Mouse (Mus musculus): ENCODE results near the gene Fgf23. TPM values are rescaled to one million over a fixed set of nuclear protein-coding genes. Genes with fewer than 3 reads are reported as not detected.
A peak's percentile ranks its signal among the peaks of the same experiment; 100 is the strongest.

Fgf23 gene
- polyA plus RNA-seq (2015; fragmentation: Nextera tagmentation; extraction: Ambion mirVana) = 0.23 and 0.31 TPM in 2 replicates

DNA sequence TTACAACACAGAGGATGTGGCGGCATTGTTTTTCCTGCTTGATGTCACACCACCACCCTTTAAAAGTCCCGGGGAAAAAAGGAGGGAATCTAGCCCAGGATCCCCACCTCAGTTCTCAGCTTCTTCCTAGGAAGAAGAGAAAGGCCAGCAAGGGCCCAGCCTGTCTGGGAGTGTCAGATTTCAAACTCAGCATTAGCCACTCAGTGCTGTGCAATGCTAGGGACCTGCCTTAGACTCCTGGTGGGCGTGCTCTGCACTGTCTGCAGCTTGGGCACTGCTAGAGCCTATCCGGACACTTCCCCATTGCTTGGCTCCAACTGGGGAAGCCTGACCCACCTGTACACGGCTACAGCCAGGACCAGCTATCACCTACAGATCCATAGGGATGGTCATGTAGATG lies at the start of gene Fgf23:
Gene Fgf23, plus strand, starts transcription at position 86 of the 400 bp plus-strand sequence.
- Histone ChIP-seq H3K9me3 (no peaks in the 10 kb centered on the region), H3K4me3 (no peak within 1 kb of the TSS), H3K36me3 (no peaks in the 10 kb centered on the region), H3K9ac (peak within 1 kb of the TSS; percentile 65; the same call in 1 of the 2 replicates), H3K4me1 (peaks cover 16% of the 10 kb centered on the region), H3K27me3 (replicated peaks) (peaks cover 2% of the 10 kb centered on the region; the same call in 1 of the 2 replicates), H3K4me2 (peak within 1 kb of the TSS; percentile 47), H3K27ac (replicated peaks) (no peak within 1 kb of the TSS)
- ATAC-seq (ENCODE audit: extremely low read depth, insufficient number of reproducible peaks, low FRiP score, low TSS enrichment) = no peak
- WGBS = 12% methylated on average over 5 of the region's 5 CpGs

DNA sequence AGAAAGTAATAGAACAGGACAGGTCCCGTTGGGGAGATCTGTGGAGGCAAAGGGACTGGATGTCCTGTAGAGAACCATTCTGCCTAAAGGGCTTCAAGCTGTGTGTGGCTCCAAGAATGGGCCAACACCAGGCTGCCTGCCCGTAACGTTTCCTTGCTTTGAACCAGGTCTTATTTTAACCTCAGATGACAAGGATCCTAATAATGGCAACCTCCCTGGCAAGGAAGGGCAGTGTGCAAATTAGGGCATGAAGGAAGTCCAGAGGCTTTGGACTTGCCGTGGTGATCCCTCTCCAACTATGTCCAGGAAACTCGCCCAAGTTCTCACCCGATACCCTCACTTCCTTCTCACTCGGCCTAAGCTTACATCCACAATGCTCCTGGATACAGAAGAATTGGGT lies 47.9 kb upstream of the Fgf23 start:
- no peak overlapping the region for H3K4me2 ChIP-seq
- no peaks in the 10 kb centered on the region for H3K36me3 ChIP-seq
- no peaks in the 10 kb centered on the region for H3K9me3 ChIP-seq
- peaks cover 23% of the 10 kb centered on the region for H3K27me3 ChIP-seq (replicated peaks)
- no peak overlapping the region for H3K27ac ChIP-seq (replicated peaks)
- no peak for ATAC-seq (ENCODE audit: extremely low read depth, insufficient number of reproducible peaks, low FRiP score, low TSS enrichment)
- peaks cover 15% of the 10 kb centered on the region for H3K4me1 ChIP-seq
- 55% methylated on average over 7 of the region's 7 CpGs for WGBS
- H3K9ac ChIP-seq = no peak overlapping the region
- no peak overlapping the region for H3K4me3 ChIP-seq

DNA sequence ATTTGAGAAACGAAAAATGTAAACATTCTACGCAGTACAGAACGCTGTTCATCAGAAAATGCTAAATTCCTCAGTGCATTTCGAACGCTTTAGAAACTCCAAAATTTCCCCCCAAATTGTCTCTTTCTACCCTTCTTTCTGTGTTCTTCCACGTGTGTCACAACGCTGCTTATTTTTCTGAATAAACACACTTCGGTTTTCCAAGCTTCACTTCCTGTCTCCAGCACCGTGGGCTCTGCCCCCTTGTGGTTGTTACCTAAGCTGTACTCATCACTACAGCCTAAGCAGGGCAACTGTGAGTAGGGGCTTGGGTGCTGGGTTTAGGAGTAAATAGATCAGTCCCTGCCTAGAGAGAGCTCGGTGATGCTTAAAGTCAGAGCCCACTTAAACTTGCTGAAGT lies 37.9 kb upstream of the Fgf23 start:
- Histone ChIP-seq H3K4me1 (no peaks in the 10 kb centered on the region), H3K36me3 (no peaks in the 10 kb centered on the region), H3K27ac (replicated peaks) (no peak overlapping the region), H3K27me3 (replicated peaks) (no peaks in the 10 kb centered on the region), H3K9ac (peak overlapping the region; percentile 57; the same call in 1 of the 2 replicates), H3K4me2 (peak overlapping the region; percentile 64), H3K9me3 (no peaks in the 10 kb centered on the region), H3K4me3 (peak overlapping the region; percentile 44)
- no peak for ATAC-seq (ENCODE audit: extremely low read depth, insufficient number of reproducible peaks, low FRiP score, low TSS enrichment)
- 29% methylated on average over 10 of the region's 10 CpGs for WGBS

DNA sequence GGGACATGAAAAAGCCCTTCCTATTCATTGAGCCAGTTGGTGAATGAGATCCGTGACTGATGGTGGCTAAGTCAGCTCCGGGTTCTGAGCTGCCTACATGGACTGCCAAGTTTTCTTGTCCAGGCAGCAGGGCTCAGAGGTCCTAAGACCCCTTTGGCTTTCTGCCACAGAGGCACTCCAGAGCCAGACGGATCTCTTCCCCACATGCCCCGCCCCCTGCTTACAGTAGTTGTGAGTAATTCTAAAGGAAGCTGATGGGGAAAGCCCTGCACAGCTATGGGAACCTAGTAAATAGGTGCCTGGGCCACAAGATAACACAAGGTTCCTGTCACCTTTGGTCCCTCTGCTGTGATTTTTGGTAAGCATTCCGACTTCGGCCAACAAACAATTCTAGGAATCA lies 27.8 kb upstream of the Fgf23 start:
- ATAC-seq (ENCODE audit: extremely low read depth, insufficient number of reproducible peaks, low FRiP score, low TSS enrichment) = no peak
- no peak overlapping the region for H3K27ac ChIP-seq (replicated peaks)
- H3K4me1 ChIP-seq = peaks cover 11% of the 10 kb centered on the region
- H3K9ac ChIP-seq = peak overlapping the region; percentile 7; the same call in 1 of the 2 replicates
- WGBS = 33% methylated on average over 6 of the region's 6 CpGs
- no peaks in the 10 kb centered on the region for H3K9me3 ChIP-seq
- H3K4me3 ChIP-seq = no peak overlapping the region
- no peaks in the 10 kb centered on the region for H3K36me3 ChIP-seq
- no peak overlapping the region for H3K4me2 ChIP-seq
- H3K27me3 ChIP-seq (replicated peaks) = no peaks in the 10 kb centered on the region

DNA sequence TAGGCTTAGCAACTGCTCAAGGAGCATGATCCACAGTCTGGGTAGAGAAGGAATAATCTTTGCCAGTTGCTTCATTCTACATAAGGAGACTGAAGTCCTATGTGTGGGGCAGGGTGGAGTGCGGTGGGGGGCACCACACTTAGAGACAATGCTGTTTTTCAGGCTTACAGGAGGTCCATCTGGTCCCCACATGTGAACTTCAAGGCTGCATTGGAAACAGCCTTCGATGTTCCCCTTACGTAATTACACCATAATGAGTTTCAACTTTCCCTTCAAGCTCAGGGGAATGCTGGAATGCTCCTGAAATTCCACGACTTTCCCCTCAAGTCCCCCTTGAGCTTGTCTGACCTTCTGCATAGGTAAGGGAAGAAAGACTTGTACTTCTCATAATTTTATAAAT lies 21.9 kb upstream of the Fgf23 start:
- H3K9me3 ChIP-seq = no peaks in the 10 kb centered on the region

DNA sequence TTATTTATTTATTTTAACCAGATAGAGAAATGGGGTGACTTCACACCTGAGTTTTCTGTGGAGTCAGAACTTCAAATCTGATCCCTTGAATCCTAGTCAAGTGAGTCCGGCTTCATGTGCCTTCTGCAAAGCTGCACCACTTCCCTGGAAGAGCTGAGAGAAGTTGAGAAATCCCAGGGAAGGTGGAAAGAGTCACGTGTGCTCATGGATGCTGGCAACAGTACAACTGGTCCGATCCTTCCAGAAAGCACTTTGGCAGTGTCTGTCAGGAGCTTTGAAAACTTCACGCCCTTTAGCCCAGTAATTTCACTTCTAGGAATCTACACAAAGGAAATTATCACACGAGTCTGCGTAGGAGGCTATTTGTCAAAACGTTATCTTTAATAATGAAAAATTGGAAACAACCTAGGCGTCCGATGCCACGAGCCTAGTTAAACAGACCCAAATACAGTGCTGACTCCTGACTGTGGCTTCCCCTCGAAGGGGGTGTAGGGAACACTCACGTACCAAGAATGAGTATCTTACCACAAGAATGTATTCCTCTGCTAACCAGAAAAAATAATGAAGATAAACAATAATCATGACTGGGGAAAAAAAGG lies 15.6 kb upstream of the Fgf23 start:
- WGBS = 59% methylated on average over 12 of the region's 12 CpGs
- H3K4me1 ChIP-seq = no peaks in the 10 kb centered on the region
- H3K27me3 ChIP-seq (replicated peaks) = no peaks in the 10 kb centered on the region
- no peak overlapping the region for H3K4me2 ChIP-seq
- no peak overlapping the region for H3K9ac ChIP-seq
- no peak overlapping the region for H3K27ac ChIP-seq (replicated peaks)
- H3K9me3 ChIP-seq = no peaks in the 10 kb centered on the region
- no peak for ATAC-seq (ENCODE audit: extremely low read depth, insufficient number of reproducible peaks, low FRiP score, low TSS enrichment)
- no peak overlapping the region for H3K4me3 ChIP-seq
- H3K36me3 ChIP-seq = no peaks in the 10 kb centered on the region

More for the DNA sequence above, 21.9 kb upstream of the Fgf23 start:
- Histone ChIP-seq H3K4me1 (no peaks in the 10 kb centered on the region), H3K4me3 (no peak overlapping the region), H3K27me3 (replicated peaks) (no peaks in the 10 kb centered on the region), H3K27ac (replicated peaks) (no peak overlapping the region), H3K9ac (no peak overlapping the region), H3K36me3 (no peaks in the 10 kb centered on the region), H3K4me2 (no peak overlapping the region)
- 68% methylated on average over 4 of the region's 4 CpGs for WGBS
- no peak for ATAC-seq (ENCODE audit: extremely low read depth, insufficient number of reproducible peaks, low FRiP score, low TSS enrichment)

DNA sequence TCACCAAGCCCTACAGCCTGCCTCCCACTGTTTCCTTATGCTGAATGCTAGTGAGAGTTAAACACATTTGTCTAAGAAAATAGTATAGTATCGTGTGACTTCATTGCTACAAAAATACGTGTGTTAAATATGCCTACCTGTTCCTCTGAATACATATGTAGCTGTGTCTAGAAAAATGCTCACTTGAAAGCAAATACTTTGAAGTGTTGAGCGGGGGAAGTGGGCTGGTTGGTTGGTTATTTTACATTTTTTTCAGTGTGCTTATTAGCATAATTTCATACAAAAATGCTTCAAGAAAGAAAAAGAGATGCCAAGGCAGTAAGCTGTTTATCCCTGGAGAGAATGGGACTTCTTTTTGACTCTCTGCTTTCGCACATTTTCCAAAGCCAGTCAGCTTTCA lies 12.7 kb upstream of the Fgf23 start:
- Histone ChIP-seq H3K9ac (no peak overlapping the region), H3K27me3 (replicated peaks) (no peaks in the 10 kb centered on the region), H3K4me3 (no peak overlapping the region), H3K36me3 (no peaks in the 10 kb centered on the region), H3K9me3 (no peaks in the 10 kb centered on the region), H3K27ac (replicated peaks) (no peak overlapping the region), H3K4me1 (peaks cover 11% of the 10 kb centered on the region), H3K4me2 (no peak overlapping the region)
- no peak for ATAC-seq (ENCODE audit: extremely low read depth, insufficient number of reproducible peaks, low FRiP score, low TSS enrichment)
- 74% methylated on average over 4 of the region's 4 CpGs for WGBS

DNA sequence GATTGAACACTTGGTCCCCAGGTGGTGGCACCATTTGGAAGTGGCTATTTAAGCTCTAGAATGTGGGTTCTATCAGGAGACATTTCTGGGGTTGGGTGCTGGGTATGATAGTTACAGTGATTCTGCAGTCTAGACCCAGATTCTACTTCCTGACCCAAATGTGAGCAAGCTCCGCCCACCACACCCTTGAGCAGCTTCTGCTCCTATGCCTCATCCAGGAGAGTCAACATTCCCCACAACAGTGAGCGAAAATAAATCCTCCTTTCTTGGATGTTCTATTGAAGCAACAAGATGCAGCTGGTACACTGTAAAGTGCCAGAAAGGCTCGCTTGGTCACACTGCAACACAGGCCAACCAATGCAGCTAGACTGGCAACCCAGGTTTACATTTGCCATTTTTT lies 8.8 kb upstream of the Fgf23 start:
- Histone ChIP-seq H3K9me3 (no peaks in the 10 kb centered on the region), H3K4me2 (no peak overlapping the region), H3K4me3 (no peak overlapping the region), H3K9ac (no peak overlapping the region), H3K27ac (replicated peaks) (no peak overlapping the region), H3K27me3 (replicated peaks) (no peaks in the 10 kb centered on the region), H3K4me1 (peaks cover 20% of the 10 kb centered on the region), H3K36me3 (no peaks in the 10 kb centered on the region)
- WGBS = 81% methylated on average over 3 of the region's 3 CpGs
- no peak for ATAC-seq (ENCODE audit: extremely low read depth, insufficient number of reproducible peaks, low FRiP score, low TSS enrichment)

DNA sequence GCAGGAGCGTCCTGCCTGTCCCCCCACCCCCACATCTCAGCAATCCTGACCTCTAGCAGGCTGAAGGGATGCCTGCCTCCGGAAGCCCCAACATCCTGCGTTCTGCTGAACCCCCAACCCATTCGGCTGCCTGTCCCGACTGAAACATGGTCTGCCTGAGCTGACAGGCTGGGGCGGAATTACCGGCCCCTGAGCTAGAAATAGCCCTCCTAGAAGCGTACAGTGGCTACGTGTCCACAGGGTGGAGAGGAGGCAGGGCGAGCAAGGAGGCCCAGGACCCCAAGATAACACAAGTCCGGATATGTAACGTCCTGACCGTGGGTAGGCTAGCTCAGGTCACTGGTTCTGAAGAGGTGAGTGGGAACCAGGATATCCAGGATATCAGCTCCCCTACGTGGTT lies 7.9 kb upstream of the Fgf23 start:
- no peaks in the 10 kb centered on the region for H3K9me3 ChIP-seq
- ATAC-seq (ENCODE audit: extremely low read depth, insufficient number of reproducible peaks, low FRiP score, low TSS enrichment) = peak; percentile 46; the same call in 1 of the 2 replicates
- H3K9ac ChIP-seq = peak overlapping the region; percentile 76
- H3K27me3 ChIP-seq (replicated peaks) = no peaks in the 10 kb centered on the region
- peak overlapping the region; percentile 68 for H3K4me2 ChIP-seq
- H3K4me3 ChIP-seq = peak overlapping the region; percentile 44
- peaks cover 20% of the 10 kb centered on the region for H3K4me1 ChIP-seq
- H3K36me3 ChIP-seq = no peaks in the 10 kb centered on the region
- peak overlapping the region; percentile 65 for H3K27ac ChIP-seq (replicated peaks)
- WGBS = 1% methylated on average over 14 of the region's 14 CpGs

DNA sequence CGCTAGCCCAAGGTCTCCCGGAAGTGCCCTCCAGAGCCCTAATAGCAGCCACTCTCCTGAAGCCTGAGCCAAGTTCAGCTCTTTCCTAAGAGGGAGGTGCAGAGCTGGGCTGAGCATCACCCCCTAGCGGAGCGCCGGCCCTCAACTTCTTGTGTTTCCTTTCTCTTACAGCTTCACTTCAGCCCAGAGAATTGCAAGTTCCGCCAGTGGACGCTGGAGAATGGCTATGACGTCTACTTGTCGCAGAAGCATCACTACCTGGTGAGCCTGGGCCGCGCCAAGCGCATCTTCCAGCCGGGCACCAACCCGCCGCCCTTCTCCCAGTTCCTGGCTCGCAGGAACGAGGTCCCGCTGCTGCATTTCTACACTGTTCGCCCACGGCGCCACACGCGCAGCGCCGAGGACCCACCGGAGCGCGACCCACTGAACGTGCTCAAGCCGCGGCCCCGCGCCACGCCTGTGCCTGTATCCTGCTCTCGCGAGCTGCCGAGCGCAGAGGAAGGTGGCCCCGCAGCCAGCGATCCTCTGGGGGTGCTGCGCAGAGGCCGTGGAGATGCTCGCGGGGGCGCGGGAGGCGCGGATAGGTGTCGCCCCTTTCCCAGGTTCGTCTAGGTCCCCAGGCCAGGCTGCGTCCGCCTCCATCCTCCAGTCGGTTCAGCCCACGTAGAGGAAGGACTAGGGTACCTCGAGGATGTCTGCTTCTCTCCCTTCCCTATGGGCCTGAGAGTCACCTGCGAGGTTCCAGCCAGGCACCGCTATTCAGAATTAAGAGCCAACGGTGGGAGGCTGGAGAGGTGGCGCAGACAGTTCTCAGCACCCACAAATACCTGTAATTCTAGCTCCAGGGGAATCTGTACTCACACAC lies 7.4 kb downstream of the Fgf23 start:
- no peak for ATAC-seq (ENCODE audit: extremely low read depth, insufficient number of reproducible peaks, low FRiP score, low TSS enrichment)
- Histone ChIP-seq H3K4me2 (peak overlapping the region; percentile 98), H3K27ac (replicated peaks) (no peak overlapping the region), H3K4me3 (peak overlapping the region; percentile 65), H3K9ac (peak overlapping the region; percentile 82), H3K36me3 (no peaks in the 10 kb centered on the region), H3K27me3 (replicated peaks) (peaks cover 41% of the 10 kb centered on the region), H3K9me3 (no peaks in the 10 kb centered on the region), H3K4me1 (peaks cover 14% of the 10 kb centered on the region)
- 2% methylated on average over 59 of the region's 59 CpGs for WGBS

DNA sequence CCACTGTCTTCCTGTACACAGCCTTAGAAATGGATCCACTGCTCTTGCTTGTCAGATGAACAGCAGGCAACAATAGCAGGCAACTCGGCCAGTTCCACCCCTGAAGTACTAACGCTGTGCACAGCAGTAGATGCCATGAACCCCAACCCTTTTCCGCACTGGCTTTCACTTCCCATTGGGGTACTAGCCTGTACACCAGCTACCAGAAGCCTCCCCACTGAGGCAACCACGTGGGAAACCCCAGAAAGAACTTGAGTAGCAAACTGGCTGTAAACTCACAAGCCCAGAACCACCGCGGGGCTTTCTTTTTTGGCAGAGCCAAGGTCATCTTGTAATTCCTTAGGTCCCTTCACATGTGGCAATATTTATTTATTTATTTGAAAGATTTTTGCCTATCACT lies 9.1 kb downstream of the Fgf23 start:
- no peak overlapping the region for H3K9ac ChIP-seq
- 71% methylated on average over 6 of the region's 6 CpGs for WGBS
- H3K4me1 ChIP-seq = peaks cover 25% of the 10 kb centered on the region
- no peak overlapping the region for H3K4me3 ChIP-seq
- peaks cover 41% of the 10 kb centered on the region for H3K27me3 ChIP-seq (replicated peaks)
- H3K4me2 ChIP-seq = no peak overlapping the region
- H3K9me3 ChIP-seq = no peaks in the 10 kb centered on the region
- H3K36me3 ChIP-seq = no peaks in the 10 kb centered on the region
- no peak overlapping the region for H3K27ac ChIP-seq (replicated peaks)
- no peak for ATAC-seq (ENCODE audit: extremely low read depth, insufficient number of reproducible peaks, low FRiP score, low TSS enrichment)

Data from heart, embryonic 13.5 days (tissue).